Mouse (Mus musculus): ENCODE data around the gene Fiz1.
"Not testable (repeated sequence)": the region's sequence is repeated elsewhere in the genome, so short reads cannot be mapped to it uniquely, and the experiment has no call there.

The Fiz1 gene

DNA sequence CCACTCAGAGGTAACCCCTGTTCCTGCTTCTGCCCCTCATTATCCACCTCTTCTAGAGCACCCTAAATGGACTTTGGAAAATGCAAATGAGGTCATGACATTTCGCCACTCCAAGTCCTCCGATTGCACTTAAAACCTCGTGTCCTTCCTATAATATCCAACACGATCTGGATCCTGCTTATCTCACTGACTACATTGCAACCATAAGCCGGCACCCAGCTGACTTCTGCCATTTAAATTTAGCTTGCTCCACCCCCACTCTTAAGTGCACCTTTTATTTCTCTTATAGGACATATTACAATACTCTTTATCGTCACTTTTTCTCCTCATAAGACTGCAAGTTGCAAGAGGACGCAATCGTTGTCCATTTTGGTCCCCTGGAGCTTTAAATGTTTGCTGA lies 23.0 kb upstream of the Fiz1 start:
- no peak for DNase-seq

DNA sequence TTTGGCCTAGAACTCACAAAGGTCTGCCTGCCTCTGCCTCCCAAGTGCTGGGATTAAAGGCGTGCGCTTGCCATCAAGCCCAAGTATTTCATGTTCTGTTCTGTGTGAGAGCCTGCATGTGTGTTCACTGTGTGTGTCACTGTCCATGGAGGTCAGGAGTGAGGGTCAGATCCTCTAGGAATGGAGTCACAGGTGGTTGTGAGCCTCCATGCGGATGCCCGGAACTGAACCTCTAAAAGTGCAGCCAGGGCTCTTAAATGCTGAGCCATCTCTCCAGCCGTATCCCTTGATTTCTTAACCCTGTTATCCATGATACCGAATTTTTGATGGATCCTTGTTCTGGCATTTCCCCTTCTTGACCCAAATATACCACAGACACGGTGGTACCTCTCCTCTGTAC lies 22.5 kb upstream of the Fiz1 start:
- DNase-seq, result no peak

DNA sequence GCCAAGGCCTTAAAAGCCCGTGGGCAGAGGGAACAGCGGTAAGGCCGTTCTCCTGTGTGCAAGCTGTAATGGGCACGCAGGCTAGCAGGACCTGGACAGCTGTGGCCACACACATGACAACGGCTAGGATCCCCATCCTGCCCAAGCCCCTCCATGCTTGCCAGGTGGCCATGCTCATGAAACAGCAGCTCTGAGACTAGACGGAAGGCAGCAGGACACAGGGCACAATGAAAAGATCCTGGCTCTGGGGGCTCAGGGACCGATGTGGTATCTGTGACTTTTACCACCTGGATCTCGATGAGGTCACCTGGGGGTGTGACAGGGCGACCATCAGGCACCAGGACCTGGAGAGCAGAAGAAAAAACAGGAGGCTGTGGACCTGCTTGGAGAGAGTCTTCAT lies 21.6 kb upstream of the Fiz1 start:
- no peak for DNase-seq

DNA sequence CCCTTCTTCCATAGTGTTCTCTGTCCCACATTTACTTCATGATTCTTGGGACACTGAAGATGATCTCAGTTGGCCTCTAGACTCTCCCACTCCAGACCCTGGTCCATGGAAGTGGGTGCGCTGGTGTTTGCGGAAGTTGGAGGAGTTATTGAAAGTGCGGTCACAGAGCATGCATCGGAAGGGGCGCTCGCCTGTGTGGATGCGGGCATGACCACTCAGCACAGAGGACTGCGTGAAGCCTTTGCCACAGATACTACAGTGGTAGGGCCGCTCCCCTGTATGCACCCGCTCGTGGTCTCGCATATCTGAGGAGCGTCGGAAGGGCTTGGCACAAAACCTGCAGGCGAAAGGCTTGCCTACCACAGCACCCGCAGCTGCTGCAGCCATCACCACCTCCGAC lies 21.1 kb upstream of the Fiz1 start:
- DNase-seq, result no peak

DNA sequence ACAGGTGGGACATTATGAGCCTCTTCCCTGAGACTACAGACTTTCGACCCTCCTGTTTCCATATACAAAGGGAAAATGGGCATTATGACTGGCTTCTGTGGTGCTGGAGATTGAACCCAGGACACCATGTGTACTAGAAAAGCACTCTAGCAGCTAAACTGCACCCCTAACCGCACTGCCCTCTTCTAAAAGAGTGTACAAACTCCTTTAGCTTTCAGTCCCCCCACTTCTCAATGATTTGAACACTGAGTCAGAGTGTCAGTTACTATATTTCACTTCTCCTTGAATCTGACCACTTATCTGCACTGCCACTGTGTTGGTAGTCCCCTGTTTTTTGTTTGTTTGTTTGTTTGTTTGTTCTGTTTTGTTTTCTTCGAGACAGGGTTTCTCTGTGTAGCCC lies 19.3 kb upstream of the Fiz1 start, which contains the start of gene 4632433K11Rik:
4632433K11Rik (plus strand) TSS at position 301 of the 400 bp plus-strand sequence.
- no peak for DNase-seq

DNA sequence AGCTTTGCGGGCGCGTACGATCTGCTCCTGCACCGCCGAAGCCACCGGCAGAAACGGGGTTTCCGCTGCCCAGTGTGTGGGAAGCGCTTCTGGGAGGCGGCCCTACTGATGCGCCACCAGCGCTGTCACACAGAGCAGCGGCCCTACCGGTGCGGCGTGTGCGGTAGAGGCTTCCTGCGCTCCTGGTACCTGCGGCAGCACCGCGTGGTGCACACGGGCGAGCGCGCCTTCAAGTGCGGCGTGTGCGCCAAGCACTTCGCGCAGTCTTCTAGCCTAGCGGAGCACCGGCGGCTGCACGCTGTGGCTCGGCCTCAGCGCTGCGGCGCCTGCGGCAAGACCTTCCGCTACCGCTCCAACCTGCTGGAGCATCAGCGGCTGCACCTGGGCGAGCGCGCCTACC lies 17.0 kb upstream of the Fiz1 start:
- DNase-seq, result no peak

- no peak for DNase-seq
These were observed 16.2 kb upstream of the Fiz1 start for GRCm38 (mm10) chr7:5030554-5031275.

- DNase-seq, result no peak
These were observed 15.4 kb upstream of the Fiz1 start for GRCm38 (mm10) chr7:5029946-5030345.

- DNase-seq, result no peak
These were observed 15.0 kb upstream of the Fiz1 start for GRCm38 (mm10) chr7:5029543-5029942.

- DNase-seq, result no peak
These were observed 6.7 kb upstream of the Fiz1 start for GRCm38 (mm10) chr7:5021197-5021596.

DNA sequence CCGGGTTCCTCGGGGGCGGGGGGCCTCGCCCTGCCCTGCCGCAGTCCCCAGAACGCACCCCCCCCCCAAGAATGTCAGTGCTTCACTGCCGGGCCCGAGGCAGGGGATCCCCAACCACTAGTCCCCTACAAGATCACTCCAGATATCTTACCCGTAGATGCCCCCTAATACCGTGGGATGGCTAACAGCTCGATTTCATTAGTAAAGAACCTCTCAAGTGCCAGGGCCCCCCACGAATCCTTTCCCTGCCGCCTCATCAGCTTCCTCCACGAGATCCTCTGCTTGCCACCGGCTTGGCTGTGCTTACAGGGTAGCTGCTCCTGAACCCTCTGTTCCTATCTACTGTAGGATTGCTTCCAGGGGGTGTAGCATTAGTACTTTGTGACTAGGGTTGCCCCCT lies 6.2 kb upstream of the Fiz1 start:
- DNase-seq, result no peak

DNA sequence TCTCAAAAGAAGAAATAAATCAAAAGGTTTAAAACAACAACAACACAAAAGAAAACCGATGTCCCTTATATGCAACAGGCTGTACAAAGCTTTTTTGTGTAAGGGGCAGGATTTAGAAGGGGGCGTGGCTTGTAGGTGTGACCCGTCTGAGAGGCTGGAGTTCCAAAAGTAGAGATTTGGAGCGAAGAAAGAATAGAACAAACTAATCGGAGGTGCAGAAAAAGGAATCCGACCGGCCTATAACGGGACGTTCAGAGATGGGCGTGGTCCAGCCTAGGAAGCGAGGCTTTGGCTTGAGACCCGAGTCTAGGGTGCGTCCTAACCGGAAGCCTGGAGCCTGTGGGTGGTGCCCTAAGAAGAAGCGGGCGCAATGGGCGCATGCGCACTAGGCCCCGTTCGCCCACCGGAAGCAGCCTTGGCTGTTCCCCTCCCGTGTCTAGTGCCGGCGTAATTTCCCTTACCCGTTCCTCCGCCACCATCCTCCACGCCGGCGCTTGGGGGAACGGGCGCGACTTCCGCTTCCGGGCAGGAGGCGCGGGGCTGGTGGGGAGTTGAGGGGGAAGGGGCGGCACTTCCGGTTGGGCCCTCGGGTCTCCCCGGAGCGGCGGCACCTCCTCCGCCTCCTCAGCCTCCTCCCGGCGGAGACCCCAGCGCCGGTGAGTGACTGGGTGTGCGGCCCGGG lies 5.6 kb upstream of the Fiz1 start, which contains the start of the genes Zfp865 and Ccdc106:
Zfp865 (plus strand) TSS at position 377 of the 682 bp plus-strand sequence.
Ccdc106 (plus strand) TSS at position 554 of the 682 bp plus-strand sequence.
- peak; percentile 96 to 99 for DNase-seq

GRCm38 (mm10) chr7:5019576-5019975 lies 5.1 kb upstream of the Fiz1 start:
- DNase-seq, result not testable (repeated sequence)

GRCm38 (mm10) chr7:5017931-5018330 lies 3.4 kb upstream of the Fiz1 start:
- DNase-seq, result no peak

GRCm38 (mm10) chr7:5017352-5017751 lies 2.9 kb upstream of the Fiz1 start:
- no peak for DNase-seq

GRCm38 (mm10) chr7:5016920-5017319 lies 2.4 kb upstream of the Fiz1 start:
- DNase-seq, result no peak

DNA sequence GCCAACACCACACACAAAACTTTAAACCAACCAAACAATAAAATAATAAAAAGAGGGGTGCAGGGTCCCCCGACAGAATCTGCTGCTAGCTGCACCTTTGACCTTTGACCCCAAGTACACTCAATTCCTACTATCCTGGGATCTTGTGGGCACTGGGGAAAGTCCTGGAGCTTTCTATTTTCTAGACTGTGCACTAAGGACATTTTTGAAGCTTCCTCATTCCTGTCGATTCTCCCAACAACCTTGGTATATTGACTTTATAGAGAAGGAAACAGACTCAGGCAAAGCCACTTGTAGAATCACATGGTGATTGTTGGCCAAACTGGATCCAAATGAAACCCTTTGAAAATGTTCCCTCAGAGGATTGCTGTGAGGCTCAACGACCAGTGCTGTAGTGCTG lies 1.6 kb upstream of the Fiz1 start:
- no peak for DNase-seq

DNA sequence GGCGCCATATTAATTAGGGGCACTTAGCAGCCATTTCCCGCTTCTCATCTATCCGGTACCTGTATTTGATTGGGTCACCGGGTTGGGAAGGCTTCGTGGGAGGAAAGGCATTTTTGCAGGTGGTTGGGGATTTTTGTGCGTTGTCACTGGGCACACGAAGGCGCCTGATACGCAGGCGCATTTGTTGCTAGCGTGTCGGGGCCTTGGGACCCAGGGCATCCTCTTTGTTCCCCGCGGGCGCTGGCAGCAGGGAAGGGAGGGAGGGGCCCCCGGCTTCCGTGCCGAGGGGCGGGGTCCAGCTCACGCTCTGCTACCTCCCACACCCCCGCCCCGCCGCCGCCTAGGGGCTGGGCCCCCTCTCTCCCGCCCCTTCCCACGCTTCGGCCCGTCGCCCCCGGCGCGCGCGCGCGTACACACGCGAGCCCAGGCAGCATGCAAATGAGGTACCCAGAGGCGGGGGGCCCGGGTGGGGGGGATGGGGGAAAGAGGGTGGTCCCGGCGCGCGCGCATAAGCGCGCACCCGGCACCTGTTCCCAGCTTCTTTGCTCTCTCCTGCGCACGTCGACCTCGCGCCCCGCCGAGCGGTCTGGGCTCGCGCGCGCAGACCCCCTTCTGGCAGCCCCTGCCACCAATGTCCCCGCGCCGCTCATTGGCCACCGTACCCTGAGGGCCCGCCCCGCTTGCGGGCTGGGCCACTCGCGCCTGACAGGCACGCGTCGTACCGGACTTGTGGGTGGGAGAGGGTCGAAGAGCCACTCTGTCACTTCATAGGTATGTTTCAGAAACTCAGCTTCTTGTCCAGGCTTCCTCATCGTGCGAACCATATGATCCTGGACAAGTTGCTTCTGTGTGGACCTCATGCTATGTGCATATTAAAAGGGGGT lies 863 bp upstream of the Fiz1 start, which contains the start of gene Gm44973:
Gm44973 (plus strand) TSS at position 379 of the 884 bp plus-strand sequence.
- DNase-seq, result peak; percentile 92 to 93

DNA sequence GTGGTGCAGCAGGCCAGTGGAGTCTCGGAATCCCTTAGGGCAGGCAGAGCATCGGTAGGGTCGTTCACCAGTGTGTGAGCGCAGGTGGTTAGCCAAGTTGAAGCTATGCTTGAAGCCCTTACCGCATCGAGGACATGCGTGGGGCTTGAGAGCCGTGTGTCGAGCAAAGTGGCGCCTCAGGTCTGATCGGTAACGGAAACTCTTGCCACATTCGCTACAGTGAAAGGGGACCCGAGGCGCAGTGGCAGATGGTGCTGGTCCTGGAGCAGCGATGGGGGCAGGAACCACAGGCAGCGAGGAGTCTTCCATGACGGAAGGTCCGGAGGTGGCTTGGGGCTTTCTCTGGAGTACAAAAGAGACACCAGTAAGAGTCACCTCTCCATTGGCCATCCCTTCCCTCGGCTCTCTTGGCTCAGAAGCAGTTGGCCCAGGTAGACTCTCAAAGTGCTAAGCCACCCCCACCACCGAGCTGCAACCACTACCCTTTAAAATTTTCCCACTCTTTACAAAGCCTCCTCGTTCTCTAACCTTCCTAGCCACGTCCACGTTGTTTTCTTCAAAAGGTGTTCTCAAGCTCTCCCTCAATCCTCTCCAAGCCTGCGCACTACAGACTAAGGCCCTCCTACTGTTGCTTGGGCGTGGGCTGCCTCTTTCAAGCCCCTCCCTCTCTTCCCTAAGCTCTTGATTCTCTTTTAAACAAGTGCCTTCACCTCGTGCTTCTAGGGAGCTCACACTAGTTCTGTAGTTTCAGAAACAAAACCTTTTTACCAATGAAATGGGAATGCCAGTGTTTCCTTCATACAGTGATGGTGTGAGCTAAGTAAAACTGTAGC lies 1.6 kb downstream of the Fiz1 start:
- DNase-seq, result no peak

- DNase-seq, result no peak
These were observed 6.3 kb downstream of the Fiz1 start for GRCm38 (mm10) chr7:5008229-5008628.

DNA sequence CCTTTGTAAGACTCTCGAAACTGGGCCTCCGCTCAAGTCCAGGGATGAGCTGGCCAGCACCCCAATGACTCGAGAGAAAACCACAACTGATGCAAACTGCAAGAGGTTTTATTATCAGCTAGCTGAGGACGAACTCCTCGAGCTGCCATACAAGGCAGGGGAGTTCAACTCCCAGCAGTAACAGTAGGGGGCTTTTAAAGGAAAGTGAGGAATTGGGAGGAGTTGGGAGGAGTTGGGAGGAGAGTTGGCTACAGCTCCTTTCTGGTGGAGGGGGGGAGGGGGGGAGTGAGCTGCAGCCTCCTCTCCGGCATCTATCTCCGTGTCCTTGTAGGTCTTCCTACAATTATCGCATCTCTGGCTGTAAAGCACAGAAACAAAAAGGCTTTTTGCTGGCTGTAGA lies 11.6 kb downstream of the Fiz1 start:
- not testable (repeated sequence) for DNase-seq

- peak in 1 of 2 experiments; percentile 46 for DNase-seq
These were observed 14.6 kb downstream of the Fiz1 start for GRCm38 (mm10) chr7:4999876-5000275.

Data from spleen, adult 18-20 months (tissue).